Mouse (Mus musculus) CH12.LX (cell line): ENCODE measurements around the gene Mboat1. TPM values are rescaled to one million over a fixed set of nuclear protein-coding genes. Genes with fewer than 3 reads are reported as not detected.

Experiments
- DNase-seq: peaks from one replicate; pipeline ENCODE4 v3.0.0-alpha.2; 2013; ENCODE audit errors: extremely low read depth
- H3K27ac ChIP-seq: 2 replicates; pipeline ENCODE4 v1.5.1; 2012; ENCODE audit warnings: low read depth, mild to moderate bottlenecking, control low read depth, moderate library complexity; ENCODE audit not compliant: insufficient read depth
- H3K27me3 ChIP-seq: replicated peaks from 2 replicates; pipeline ENCODE3; 2012; ENCODE audit warnings: inconsistent platforms
- H3K36me3 ChIP-seq, 2 experiments: replicated peaks in 1 of 2; 2 replicates each; pipeline versions ENCODE3 to v1.6.1; 2012; ENCODE audit warnings: inconsistent platforms in 1 of 2, low read length in 1 of 2, mild to moderate bottlenecking in 1 of 2, mixed read lengths in 1 of 2, moderate library complexity in 1 of 2; ENCODE audit not compliant: control insufficient read depth in 1 of 2, insufficient read depth in 1 of 2
- H3K4me1 ChIP-seq, 2 experiments: 2 replicates each; pipeline ENCODE4 v1.6.1; 2012; ENCODE audit warnings: inconsistent platforms in 1 of 2, moderate library complexity in 1 of 2; ENCODE audit not compliant: insufficient read depth in 2 of 2, control insufficient read depth in 1 of 2
- H3K4me2 ChIP-seq: 2 replicates; pipeline ENCODE4 v1.6.1; 2012; ENCODE audit warnings: low read depth, mild to moderate bottlenecking, control low read depth; ENCODE audit not compliant: poor library complexity, insufficient read depth, severe bottlenecking
- H3K4me3 ChIP-seq, 3 experiments: fragments of 150-350 bp in 1 of 3; sonication (generic) in 1 of 3; replicated peaks in 1 of 3; 2 replicates each; pipeline versions ENCODE3 to v1.5.1; 2011 to 2012; ENCODE audit warnings: low read depth in 2 of 3, low read length in 2 of 3, mild to moderate bottlenecking in 2 of 3, moderate library complexity in 2 of 3, control low read depth in 1 of 3, improper control_type of control experiment in 1 of 3, inconsistent platforms in 1 of 3, mixed read lengths in 1 of 3; ENCODE audit not compliant: poor library complexity in 1 of 3
- H3K79me2 ChIP-seq: replicated peaks from 2 replicates; pipeline ENCODE4 v1.6.1; 2012; ENCODE audit warnings: mild to moderate bottlenecking, moderate library complexity; ENCODE audit not compliant: control insufficient read depth, poor library complexity, insufficient read depth, severe bottlenecking; ENCODE audit errors: extremely low read depth
- H3K9ac ChIP-seq: 2 replicates; pipeline ENCODE4 v1.6.1; 2012; ENCODE audit warnings: low read depth, mild to moderate bottlenecking, control low read depth, moderate library complexity; ENCODE audit not compliant: insufficient read depth
- H3K9me3 ChIP-seq: replicated peaks from 2 replicates; pipeline ENCODE3; 2012; ENCODE audit warnings: low read length, inconsistent platforms, mixed read lengths
- BHLHE40 ChIP-seq: IDR thresholded peaks from 2 replicates; pipeline ENCODE4 v1.6.1; 2011; ENCODE audit warnings: mild to moderate bottlenecking, low read depth, low read length, improper control_type of control experiment
- CHD2 ChIP-seq: IDR thresholded peaks from 2 replicates; pipeline ENCODE4 v1.6.1; 2011; ENCODE audit warnings: low read length, improper control_type of control experiment
- CTCF ChIP-seq, 2 experiments: IDR thresholded peaks in 1 of 2; conservative IDR thresholded peaks in 1 of 2; 2 replicates each; pipeline ENCODE4 v1.5.1; 2011 to 2012; ENCODE audit warnings: low read depth in 2 of 2, low read length in 2 of 2, improper control_type of control experiment in 1 of 2, inconsistent platforms in 1 of 2, mild to moderate bottlenecking in 1 of 2, moderate library complexity in 1 of 2
- EP300 ChIP-seq: IDR thresholded peaks from 2 replicates; pipeline ENCODE4 v1.6.1; 2011; ENCODE audit warnings: low read length, improper control_type of control experiment
- ETS1 ChIP-seq: conservative IDR thresholded peaks from 2 replicates; pipeline ENCODE4 v1.6.1; 2012; ENCODE audit warnings: low read depth, mild to moderate bottlenecking, inconsistent platforms, low read length, improper control_type of control experiment, moderate library complexity
- GABPA ChIP-seq: IDR thresholded peaks from 2 replicates; pipeline ENCODE4 v1.6.1; 2012; ENCODE audit warnings: low read depth, low read length, improper control_type of control experiment, inconsistent platforms; ENCODE audit not compliant: insufficient replicate concordance
- KAT2A ChIP-seq: IDR thresholded peaks from 2 replicates; pipeline ENCODE4 v1.6.1; 2012; ENCODE audit warnings: low read length, improper control_type of control experiment, inconsistent platforms; ENCODE audit not compliant: insufficient replicate concordance
- MAX ChIP-seq: IDR thresholded peaks from 2 replicates; pipeline ENCODE4 v1.6.1; 2011; ENCODE audit warnings: low read length, improper control_type of control experiment
- MAZ ChIP-seq: IDR thresholded peaks from 2 replicates; pipeline ENCODE4 v1.6.1; 2012; ENCODE audit warnings: low read depth, mild to moderate bottlenecking, inconsistent platforms, low read length, improper control_type of control experiment, moderate library complexity
- MEF2A ChIP-seq: IDR thresholded peaks from 2 replicates; pipeline ENCODE4 v1.6.1; 2014; ENCODE audit warnings: low read depth, mild to moderate bottlenecking, inconsistent platforms, low read length, improper control_type of control experiment, borderline replicate concordance
- MYC ChIP-seq: IDR thresholded peaks from 2 replicates; pipeline ENCODE4 v1.6.1; 2011; ENCODE audit warnings: low read depth, mild to moderate bottlenecking, improper control_type of control experiment, low read length
- POLR2A ChIP-seq: IDR thresholded peaks from 2 replicates; pipeline ENCODE4 v1.6.1; 2011; ENCODE audit warnings: low read depth, mild to moderate bottlenecking, improper control_type of control experiment, low read length
- RAD21 ChIP-seq: IDR thresholded peaks from 2 replicates; pipeline ENCODE4 v1.6.1; 2011; ENCODE audit warnings: low read depth, mild to moderate bottlenecking, low read length, improper control_type of control experiment, moderate library complexity
- TCF12 ChIP-seq: IDR thresholded peaks from 2 replicates; pipeline ENCODE4 v1.6.1; 2014; ENCODE audit warnings: low read depth, mild to moderate bottlenecking, inconsistent platforms, low read length, improper control_type of control experiment
- ZC3H11A ChIP-seq: IDR thresholded peaks from 2 replicates; pipeline ENCODE4 v1.6.1; 2012; ENCODE audit warnings: low read depth, mild to moderate bottlenecking, inconsistent platforms, low read length, improper control_type of control experiment
- ZKSCAN1 ChIP-seq: IDR thresholded peaks from 2 replicates; pipeline ENCODE4 v1.6.1; 2012; ENCODE audit warnings: low read depth, inconsistent platforms, low read length, improper control_type of control experiment, borderline replicate concordance
- ZMIZ1 ChIP-seq: IDR thresholded peaks from 2 replicates; pipeline ENCODE4 v1.6.1; 2012; ENCODE audit warnings: low read depth, mild to moderate bottlenecking, inconsistent platforms, low read length, improper control_type of control experiment
- ZNF384 ChIP-seq: IDR thresholded peaks from 2 replicates; pipeline ENCODE4 v1.6.1; 2012; ENCODE audit warnings: low read depth, low read length, improper control_type of control experiment, inconsistent platforms
- dilution Hi-C: fragments of 300-500 bp; cut with MboI; formaldehyde crosslinking; loops from 2 replicates; pipeline ENCODE4 v1.14.3; 2020; ENCODE audit warnings: low sequenced_read_pairs; ENCODE audit not compliant: extremely low pct_unique_long_range_greater_than_20kb, extremely low pct_ligation_motif_present
- in situ Hi-C: fragments of 300-500 bp; cut with MboI; formaldehyde crosslinking; loops from 3 replicates; pipeline ENCODE4 v1.14.3; 2019; ENCODE audit warnings: low sequenced_read_pairs, low pct_ligation_motif_present, low pct_unique_long_range_greater_than_20kb, mixed read lengths
- polyA plus RNA-seq: library from polyadenylated mRNA; unstranded; fragments of >175 nt; gene quantifications from 2 replicates; pipeline ENCODE4 v1.2.1, GENCODE M21; 2012; ENCODE audit warnings: low read depth; ENCODE audit not compliant: insufficient read length
- total RNA-seq, 2 experiments: library from RNA; depleted of rRNA; stranded (reverse); fragments of 300-350 nt in 1 of 2; fragments of >200 nt in 1 of 2; gene quantifications; 2 replicates each; pipeline ENCODE4 v1.2.3; 2012 to 2014

Mboat1 gene
- total and polyA plus RNA-seq, 3 experiments, result 0.53 to 3.3 (median 0.63) TPM

DNA sequence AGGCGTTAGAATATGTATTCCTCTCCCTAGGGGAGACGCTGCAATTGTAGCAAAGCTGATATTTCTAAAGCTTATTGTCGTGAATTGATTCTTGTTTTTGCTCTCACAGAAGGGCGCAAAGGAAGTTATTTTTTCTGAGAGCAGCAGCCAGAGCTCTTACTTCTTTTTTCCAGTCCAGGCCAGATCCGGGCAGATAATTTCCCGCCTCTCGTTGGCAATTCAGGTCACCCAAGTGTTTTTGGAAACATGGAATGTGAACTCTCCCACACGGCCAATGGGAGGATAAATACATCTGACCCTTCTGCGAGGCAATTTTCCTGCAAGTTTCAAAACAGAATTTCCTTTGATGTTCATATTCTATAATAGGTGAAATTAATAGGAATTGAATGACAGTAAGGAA is 77.0 kb downstream of the Mboat1 start:
- no peak overlapping the region for H3K4me2 ChIP-seq
- no peak overlapping the region for H3K9ac ChIP-seq
- H3K79me2 ChIP-seq, result no peaks in the 10 kb centered on the region
- H3K4me1 ChIP-seq, result peaks cover 0 to 13% of the 10 kb centered on the region in 2 experiments; a peak in 2 of 4 replicates
- H3K4me3 ChIP-seq, result no peak overlapping the region
- TF ChIP-seq MAX (no peak), MAZ (no peak), GABPA (no peak), ZMIZ1 (no peak), MYC (no peak), BHLHE40 (no peak), MEF2A (no peak), ZC3H11A (no peak), CHD2 (no peak)
- TF ChIP-seq, all 38 proteins: peak for 0
- no peaks in the 10 kb centered on the region for H3K27me3 ChIP-seq
- no peaks in the 10 kb centered on the region for H3K36me3 ChIP-seq
- no peaks in the 10 kb centered on the region for H3K9me3 ChIP-seq
- no peak for DNase-seq
- dilution Hi-C loops, result no loop called here
- H3K27ac ChIP-seq, result no peak overlapping the region
- in situ Hi-C loops, result no loop called here

GRCm38 (mm10) chr13:30217588-30218371 is 81.5 kb downstream of the Mboat1 start:
- Histone ChIP-seq H3K27ac (no peak overlapping the region), H3K9me3 (no peaks in the 10 kb centered on the region), H3K27me3 (no peaks in the 10 kb centered on the region), H3K4me1 (peaks cover 0 to under 1% of the 10 kb centered on the region in 2 experiments; a peak in 1 of 4 replicates), H3K4me2 (no peak overlapping the region), H3K79me2 (no peaks in the 10 kb centered on the region), H3K36me3 (no peaks in the 10 kb centered on the region), H3K9ac (no peak overlapping the region), H3K4me3 (no peak overlapping the region)
- TF ChIP-seq MEF2A (no peak), CTCF (conservative IDR thresholded peaks at IDR 0.05 in 1 of 2, IDR thresholded peaks at IDR 0.05 in 1 of 2; ENCODE audit: low read depth in 2 of 2, low read length in 2 of 2) (no peak), ZNF384 (no peak), RAD21 (no peak), ZMIZ1 (no peak), ZKSCAN1 (no peak)
- dilution Hi-C loops (no loop called here), in situ Hi-C loops (no loop called here)
- no peak for DNase-seq

- no peaks in the 10 kb centered on the region for H3K36me3 ChIP-seq
Measured at GRCm38 (mm10) chr13:30219597-30219996, 83.3 kb downstream of the Mboat1 start.

More at GRCm38 (mm10) chr13:30219597-30219996, 83.3 kb downstream of the Mboat1 start:
- in situ Hi-C loops, result no loop called here
- Histone ChIP-seq H3K9me3 (no peaks in the 10 kb centered on the region), H3K27ac (no peak overlapping the region), H3K4me1 (no peaks in the 10 kb centered on the region), H3K4me2 (no peak overlapping the region), H3K9ac (no peak overlapping the region), H3K79me2 (no peaks in the 10 kb centered on the region), H3K4me3 (no peak overlapping the region), H3K27me3 (no peaks in the 10 kb centered on the region)
- no peak for TF ChIP-seq TCF12
- TF ChIP-seq CHD2, result no peak
- no peak for TF ChIP-seq POLR2A
- no peak for TF ChIP-seq KAT2A
- no peak for TF ChIP-seq ZMIZ1
- no peak for TF ChIP-seq ETS1
- TF ChIP-seq EP300, result no peak
- no peak for TF ChIP-seq BHLHE40
- no peak for DNase-seq
- dilution Hi-C loops, result no loop called here
